Mouse (Mus musculus) testis, postnatal 10 days (tissue): ENCODE results near the gene Helz2.
A peak's percentile ranks its signal among the peaks of the same experiment; 100 is the strongest.

Source experiments
- DNase-seq: peaks from one replicate; pipeline ENCODE4 v3.0.0; 2021; ENCODE audit warnings: low spot score

Helz2 gene

DNA sequence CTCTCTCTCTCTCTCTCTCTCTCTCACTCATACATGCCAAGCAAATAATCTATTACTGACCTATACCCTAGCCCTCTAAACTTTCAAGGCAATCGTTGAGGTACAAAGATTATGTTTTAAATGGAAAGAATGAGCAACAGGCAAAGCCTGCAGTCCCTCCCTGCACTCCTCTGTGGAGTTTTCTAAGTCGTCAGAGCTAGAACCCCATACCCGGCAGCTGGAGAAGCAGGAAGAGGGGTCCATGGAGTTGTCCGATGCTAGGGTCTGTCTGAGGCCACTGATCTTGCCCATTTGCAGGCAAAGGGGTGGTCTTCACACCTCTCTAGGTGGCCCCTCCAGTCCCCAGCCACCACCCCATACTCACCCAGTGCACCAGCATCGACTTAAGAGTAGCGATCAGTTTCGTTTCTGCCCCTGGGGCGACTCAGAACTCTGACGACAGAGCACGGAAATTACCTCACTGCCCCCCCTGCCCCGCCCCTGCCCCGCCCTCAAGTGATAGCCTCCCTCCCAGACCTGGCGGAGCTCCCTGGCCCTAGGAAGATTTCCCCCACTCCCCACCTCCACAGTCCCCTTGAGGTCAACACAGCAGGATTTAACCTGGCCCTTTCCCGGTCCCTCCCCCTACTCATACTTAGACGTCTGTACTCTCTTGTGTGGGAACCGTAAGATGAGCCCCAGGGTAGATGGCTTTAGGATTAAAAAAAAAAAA, at the start of gene Helz2:
Gene Helz2 (minus strand): TSS at position 426 of the 712 bp plus-strand sequence.
- DNase-seq, result peak; percentile 46

DNA sequence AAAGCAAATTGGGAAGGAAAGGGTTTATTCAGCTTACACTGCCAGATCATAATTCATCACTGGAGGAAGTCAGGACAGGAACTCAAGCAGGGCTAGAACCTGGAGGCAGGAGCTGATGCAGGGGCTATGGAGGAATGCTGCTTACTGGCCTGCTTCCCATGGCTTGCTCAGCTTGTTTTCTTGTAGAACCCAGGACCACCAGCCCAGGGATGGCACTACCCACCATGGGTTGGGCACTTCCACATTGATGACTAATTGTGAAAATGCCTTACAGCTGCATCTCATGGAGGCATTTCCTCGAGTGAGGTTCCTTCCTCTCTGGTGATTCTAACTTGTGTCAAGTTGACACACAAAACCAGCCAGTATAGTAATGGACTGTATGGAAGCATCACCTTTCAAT, 49.1 kb upstream of the Helz2 start:
- no peak for DNase-seq

DNA sequence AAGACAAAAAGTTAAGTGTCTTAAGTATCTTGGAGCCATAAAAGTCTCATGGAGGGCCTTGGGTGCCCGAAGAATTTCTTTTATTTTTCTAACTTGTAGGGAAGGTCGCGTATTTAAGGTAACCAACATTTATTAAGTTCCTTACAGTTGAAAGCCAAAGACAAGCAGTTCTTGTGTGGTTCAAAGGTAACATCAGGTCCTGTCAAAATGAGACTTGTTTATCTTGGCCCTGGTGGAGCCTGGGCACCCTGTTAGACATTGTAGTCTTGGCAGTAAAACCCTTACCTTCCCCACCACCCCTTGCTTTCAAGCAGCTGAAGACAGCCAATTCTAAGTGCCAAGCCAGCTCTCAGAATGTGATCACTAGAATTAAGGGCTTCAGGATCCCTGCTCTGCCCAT, 46.9 kb upstream of the Helz2 start:
- no peak for DNase-seq

DNA sequence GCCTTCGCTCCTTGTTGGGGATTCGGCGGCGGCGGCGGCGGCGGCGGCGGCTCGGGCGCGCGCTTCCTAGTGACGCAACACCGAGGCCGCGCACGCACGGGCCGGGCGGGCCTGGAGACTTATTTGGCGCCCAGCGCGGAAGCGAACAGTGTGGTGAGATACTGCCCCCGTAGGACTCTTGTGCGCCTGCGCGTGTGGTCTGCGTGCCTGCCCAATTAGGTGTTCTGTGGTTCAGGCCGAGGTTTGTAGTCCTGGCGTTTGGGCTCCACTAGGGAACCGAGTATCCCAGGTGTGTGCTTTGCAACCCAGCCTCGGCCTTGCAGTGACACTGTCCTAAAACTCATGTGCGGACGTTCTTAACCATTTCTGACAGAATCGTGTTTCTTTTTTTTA, 46.1 kb upstream of the Helz2 start, which contains the start of gene Gmeb2:
Gene Gmeb2 (minus strand): TSS at position 78 of the 393 bp plus-strand sequence.
- peak; percentile 92 for DNase-seq

DNA sequence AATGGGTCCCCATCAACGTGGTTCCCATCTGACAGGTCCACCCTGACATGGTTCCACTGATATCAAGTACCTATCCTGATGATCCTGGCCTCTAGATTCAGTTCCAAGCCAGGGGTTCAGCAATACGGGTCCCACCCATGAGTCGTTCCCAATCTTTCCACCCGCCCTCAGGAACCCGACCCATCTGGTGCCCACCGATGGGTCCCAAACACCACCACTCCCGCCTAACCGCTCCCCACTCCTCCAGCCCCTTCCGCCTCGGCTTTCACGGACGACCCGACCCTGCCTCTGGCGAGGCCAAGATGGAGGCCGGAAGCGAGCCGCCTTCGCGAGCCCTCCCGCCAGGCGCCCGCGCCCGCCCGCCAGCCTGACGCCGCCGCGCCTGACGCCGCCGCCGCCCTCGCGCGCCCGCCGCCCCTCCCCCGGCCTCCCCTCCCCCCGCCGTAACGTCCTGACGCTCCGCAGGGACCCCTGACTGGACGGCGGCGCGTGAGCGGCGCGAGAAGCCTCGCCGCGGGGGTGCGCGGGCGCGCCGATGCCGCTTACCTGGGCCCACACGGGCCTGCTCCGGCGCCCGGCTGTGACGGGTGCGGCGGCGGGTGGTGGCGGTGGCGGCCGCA, 45.6 kb upstream of the Helz2 start:
- DNase-seq, result peak; percentile 88

DNA sequence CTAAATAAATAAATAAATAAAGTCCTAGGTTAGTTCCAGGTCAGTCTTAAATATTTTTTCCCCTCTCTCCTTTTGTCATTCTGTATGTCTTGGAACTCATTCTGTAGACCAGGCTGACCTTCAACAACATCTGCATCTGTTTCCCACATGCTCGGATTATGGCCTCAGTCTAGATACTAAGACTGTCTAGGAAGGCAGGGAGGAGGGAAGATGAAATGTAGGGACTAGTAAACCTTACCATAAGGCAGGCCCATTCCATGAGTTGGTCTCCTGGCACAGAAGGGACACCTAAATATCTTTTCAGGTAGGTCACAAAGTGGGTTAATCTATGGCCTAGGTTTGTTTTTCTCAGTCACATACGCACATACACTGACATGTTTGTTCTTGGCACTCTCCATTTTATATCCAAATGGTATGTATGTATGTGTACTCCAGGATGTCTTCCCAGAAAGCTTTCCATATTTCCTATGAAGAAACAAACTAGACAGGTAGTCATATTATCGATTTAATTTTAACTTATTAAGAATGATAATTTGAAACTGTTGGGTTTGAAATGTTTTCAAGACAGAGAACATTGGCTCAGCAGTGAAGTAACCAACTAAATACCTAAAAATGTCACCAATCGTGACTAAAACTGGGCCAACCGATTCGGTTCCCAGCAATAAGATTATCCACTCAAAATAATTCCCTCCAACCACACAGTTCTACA, 45.0 kb upstream of the Helz2 start:
- no peak for DNase-seq

DNA sequence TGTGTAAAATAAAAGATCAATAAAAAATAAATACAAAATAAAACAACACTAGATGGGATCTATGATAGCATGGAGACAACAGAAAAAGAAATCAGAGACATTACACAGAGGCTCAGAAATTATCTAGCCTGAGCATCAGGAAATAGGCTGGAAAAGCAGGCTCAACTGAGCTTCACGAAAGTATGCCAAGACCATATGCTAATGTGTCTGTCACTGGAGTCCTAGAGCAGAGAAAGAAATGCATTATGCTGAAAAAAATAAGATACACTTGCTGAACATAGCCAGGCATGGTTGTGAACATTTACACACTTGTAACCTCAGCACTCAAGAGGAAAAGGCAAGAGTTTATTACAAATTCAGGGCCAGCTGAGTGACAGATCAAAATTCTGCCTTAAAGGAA, 38.1 kb upstream of the Helz2 start:
- no peak for DNase-seq

DNA sequence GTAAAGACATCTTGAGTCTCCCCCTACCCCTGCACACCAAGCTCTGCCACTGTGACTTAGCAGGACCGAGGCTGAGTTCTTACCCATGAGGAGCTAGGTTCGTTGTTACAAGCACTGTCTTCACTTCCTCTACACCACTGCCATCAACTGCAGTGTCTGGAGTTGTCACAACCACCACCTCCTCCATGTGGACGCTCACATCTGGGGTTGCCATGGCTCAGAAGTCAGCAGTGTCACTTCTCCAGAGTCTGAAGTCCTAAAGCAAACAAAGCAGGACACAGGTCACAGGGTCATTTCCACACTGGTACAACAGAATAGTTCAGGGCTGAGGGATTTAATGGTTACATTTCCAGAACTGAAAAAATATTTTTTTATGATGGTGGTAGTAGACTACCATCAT, 36.0 kb upstream of the Helz2 start:
- DNase-seq, result no peak

DNA sequence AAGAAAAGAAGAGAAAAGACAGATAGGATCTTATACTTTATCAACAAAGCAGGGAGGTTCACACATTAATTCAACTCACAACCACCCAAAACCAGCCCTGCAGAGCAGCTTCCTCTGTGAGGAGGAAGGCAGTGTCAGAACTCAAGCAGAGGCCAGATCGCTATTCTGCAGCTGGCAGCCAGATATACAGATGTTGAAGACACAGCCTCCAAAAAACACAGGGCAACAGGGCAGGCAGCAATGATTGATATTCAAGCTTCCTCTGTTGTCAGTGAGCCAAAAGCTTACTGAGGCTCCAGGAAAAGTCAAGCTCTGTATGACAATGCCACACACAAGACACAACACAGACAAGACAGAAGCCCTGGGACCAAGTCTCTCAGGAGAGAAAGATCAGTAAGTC, 34.9 kb upstream of the Helz2 start:
- no peak for DNase-seq

DNA sequence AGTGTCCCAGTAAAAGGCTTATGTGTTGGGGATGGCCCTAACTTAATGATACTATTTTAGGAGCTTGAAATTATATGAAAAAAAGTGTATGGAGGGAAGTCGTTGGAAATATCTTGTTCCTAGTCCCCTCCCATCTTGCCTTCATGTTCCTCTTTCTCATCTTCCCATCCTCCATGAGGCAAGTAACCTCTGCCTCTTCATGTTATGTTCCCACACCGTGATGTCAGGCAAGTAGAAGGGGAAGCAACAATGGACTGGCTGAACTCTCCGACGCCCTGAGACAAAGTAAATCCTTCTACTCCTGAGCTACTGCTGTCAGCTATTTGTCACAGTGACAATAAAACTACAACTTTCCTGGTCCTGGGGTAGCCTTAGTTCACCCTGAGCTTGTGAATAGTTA, 32.8 kb upstream of the Helz2 start:
- DNase-seq, result no peak

DNA sequence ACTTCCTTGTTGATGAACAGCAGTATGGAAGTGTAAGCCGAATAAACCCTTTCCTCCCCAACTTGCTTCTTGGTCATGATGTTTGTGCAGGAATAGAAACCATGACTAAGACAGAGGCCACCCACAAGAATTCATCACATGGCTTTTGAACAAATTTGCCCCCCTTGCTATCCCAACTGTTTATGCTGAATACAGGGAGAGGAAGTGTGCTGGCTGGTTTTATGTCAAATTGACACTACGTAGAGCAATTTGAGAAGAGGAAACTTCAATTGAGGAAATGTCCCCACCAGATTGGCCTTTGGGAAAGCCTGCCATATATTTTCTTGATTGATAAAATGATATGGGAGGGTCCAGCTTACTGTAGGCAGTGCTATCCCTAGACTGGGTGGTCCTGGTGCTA, 32.0 kb upstream of the Helz2 start:
- DNase-seq, result no peak

DNA sequence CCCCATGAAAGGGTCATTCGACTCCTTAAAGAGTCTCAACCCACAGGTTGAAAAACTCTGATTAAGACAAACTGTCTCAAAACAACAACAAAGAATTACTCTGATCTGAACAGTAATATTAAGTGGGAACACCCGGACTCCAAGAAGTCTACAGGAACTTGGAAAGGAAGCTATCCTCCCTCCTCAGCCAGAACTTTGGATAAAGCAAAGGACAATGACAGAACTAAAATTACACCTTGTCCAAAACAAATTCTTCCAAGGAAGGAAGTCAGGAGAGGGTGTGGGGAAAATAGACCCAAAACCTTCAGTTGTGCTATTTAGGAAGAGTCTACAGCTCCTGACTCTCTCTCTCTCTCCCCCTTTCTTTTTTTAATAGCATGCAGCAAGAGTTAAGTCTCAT, 30.3 kb upstream of the Helz2 start:
- DNase-seq, result no peak

DNA sequence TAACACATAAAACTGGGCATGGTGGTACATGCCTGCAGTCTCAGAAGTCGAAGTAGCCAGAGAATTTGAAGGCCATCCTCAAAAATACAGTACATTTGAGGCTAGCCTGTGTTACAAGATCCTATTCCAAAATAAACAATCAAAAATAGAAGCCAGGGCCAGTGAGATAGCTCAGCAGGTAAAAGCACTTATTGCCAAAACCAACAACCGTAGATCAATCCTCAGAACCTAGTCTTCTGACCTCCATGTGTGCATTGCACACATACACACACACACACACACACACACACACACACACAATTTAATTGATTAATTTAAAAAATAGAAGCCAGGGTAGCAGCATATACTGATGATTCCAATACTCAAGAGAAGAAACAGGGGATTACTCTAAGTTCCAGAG, 25.0 kb upstream of the Helz2 start:
- DNase-seq, result no peak

DNA sequence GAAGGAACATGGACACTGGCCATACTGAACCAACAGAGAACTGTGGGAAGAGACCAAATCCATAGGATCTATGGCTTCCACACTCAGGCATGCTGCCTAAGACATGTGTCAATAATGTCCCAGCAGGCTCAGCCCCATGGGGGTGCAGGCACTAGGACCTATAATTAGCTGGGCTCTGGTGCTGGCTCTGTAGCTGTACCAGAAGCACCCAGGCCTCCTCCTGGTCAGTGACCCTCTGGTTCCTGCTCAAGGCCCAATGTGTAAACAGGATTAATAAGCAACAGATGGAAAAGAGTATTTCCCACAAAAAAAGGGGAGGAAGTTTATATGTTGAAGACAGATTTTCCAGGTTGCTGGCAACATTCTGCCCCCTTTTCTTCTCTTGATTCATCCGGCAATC, 11.4 kb upstream of the Helz2 start:
- no peak for DNase-seq

DNA sequence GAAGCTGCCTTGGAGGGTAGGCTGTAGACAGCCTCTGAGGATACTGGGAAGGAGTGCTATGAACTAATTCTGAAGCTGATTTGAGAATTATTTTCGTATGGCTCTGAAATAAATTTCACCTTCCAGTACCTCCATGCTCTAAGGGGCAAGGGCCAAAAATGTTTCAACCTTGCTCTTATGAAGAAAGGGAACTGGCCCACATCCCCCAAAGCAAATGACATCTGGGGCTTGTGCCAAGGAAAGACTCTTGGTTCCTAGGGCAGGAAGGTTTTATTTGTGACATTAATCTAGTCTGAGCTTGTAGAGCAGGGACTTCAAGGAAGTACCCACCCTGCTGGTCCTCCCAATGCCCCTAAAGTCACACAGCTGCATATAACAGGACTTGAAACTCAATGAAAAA, 10.0 kb upstream of the Helz2 start:
- DNase-seq, result no peak

DNA sequence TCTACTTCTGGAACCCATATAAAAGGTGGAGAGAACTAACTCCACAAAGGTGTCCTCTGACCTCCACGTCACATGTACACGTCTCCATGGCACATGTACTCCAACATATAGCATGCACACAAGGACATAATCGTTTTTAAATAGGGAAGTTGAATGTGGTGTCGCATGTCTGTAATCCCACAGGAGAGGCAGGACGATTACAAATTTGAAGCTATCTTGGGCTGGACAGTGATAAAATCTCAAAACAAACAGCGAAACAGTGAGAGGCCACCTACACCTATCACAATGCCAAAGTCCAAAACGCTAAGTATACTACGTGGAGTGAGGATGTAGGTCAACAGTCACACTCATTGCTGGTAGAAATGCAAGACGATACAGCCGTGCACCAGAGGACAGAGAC, 7.4 kb upstream of the Helz2 start:
- DNase-seq, result no peak

DNA sequence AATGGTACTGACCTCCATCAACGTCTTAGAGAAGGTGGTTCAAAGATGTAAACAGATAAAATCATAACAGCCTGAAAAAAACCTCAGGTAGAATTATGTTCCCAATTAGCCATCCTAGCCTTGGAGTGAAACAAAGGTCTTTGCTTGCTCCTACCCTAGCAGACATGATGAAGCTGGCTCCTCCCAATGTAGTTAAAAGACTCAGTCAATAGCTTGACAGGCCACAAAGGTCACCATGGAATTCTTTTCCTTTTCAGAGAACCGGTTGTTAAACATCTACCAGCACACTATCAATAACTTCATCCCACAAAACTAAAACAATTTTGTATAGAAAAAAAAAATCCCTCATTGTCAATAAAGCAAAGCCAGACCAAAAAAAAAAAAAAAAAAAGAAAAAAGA, 3.2 kb upstream of the Helz2 start:
- DNase-seq, result no peak

DNA sequence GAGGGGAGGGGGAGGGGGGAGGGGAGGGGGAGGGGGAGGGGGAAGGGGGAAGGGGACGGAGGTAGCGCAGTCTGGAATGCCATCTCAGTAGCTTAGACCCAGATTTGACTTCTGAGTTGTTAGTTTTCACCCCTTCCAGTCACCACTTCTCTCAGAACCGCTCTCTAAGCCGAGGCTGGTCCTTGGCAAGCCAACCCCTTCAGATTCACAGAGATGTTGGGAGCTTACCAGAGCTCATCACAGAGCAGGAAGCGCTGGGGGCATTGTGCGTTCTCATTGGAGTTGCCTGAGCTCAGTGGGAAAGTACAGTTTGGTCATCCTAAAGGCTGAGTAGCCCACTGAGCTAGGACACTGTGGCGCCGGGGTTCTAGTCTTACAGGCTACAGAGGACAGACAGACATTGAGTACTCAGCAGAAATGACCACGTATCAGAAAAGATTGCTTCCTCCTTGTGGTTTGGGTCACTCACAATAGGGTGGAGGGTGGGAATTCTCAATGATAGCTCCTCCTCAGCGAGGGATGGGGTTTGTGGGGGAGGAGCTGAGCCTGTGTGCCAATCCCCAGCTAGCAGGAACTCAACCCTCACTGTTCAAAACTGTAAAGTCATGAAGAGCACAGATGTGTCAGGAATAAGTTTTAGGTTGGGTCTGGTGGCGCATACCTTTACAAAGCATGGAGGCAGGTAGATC, 2.0 kb upstream of the Helz2 start:
- DNase-seq, result peak; percentile 38

DNA sequence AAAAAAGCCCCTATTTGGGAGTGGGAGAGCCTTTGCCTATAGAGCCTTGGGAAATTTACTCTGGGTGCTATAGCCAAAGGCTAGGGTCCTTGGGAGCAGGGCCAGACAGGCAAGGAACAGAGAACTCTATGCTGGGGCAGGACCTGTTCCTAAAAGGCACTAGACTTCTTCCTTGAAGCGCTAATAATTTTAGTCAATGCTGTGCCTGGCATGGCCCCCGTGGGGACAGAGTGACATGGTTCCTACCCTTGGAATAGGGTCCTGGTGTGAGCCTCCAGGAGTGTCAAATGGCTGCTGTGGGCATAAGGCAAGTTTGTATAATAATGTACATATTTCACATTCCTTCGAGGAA, 463 bp upstream of the Helz2 start:
- DNase-seq, result peak; percentile 38

DNA sequence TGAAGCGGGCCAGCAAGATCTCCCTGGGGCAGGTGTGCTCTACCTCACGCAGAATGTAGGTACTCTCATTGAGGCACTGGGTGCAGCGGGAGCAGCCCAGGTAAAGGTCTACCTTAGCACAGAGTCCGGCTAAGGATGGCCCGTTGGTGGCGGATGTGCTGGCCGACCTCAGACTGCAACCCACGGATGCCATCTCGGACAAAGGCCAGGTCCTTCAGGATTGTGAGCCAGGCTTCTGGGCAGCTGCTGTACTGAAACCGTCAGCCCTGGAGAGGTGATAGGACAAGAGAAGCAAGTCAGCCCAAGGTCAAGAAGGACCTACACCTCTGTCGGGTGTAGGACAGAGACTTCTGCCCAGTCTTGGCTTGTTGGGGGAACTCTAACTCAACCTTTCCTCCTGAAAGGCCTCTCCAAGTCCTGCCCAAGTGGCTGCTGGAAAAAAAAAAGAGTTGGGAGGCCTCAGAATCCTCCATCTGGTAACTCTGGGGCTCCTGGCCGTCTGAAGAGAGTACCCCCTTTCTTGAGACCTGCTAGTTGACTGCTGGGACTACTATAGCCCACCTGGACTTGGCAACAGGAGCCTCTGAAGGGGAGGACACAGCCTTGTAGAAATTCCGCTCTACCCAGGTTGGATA, 904 bp downstream of the Helz2 start:
- DNase-seq, result no peak

DNA sequence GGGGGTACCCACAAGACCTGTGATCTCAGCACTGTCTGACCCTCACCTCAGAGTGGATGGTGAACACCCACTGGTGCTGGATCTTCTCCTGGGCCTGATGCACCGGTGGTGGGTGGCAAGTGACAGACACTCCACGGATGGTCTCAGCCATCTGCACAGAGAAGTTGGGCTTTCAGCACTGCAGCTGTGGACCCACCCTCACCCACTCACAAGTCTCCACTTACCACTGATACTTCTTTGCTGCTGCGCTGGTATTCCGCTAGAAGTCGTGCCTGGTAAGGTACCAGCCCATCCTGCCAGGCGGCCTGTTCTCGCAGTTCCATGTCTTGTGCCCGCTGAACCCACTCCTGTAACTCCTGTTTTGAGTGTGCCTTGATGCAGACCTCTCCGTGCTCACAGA, 2.6 kb downstream of the Helz2 start:
- DNase-seq, result no peak

DNA sequence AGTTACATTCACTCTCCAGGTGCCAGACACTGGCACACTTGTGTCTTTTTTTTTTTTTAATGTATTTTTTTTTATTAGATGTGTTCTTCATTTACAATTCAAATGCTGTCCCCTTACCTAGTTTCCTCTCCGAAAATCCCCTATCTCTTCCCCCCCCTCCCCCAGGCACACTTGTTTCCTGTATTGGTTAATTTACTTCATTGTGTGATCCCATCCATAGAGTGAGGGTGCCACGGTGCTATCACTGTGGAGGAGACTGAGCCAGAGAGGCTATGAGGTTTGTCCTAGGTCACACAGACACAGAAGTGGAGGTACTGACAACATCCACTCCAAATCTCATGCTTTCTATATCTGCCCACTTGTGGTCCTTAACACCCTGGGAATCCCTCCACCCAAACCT, 3.0 kb downstream of the Helz2 start:
- DNase-seq, result no peak
